Mouse (Mus musculus) thymus, postnatal 0 days (tissue): ENCODE measurements around the gene Cfdp1. TPM values are rescaled to one million over a fixed set of nuclear protein-coding genes. Genes with fewer than 3 reads are reported as not detected.

Experiments used
- DNase-seq: peaks from one replicate; pipeline ENCODE4 v3.0.0-alpha.2; 2015; ENCODE audit warnings: low spot score
- polyA plus RNA-seq: library from polyadenylated mRNA; unstranded; fragments of >200 nt; fragmentation: Nextera tagmentation; extraction: Ambion mirVana; gene quantifications from 2 replicates; pipeline ENCODE4 v1.2.1, GENCODE M21; 2015

Cfdp1 gene
- polyA plus RNA-seq: 105 and 119 TPM in 2 replicates

DNA sequence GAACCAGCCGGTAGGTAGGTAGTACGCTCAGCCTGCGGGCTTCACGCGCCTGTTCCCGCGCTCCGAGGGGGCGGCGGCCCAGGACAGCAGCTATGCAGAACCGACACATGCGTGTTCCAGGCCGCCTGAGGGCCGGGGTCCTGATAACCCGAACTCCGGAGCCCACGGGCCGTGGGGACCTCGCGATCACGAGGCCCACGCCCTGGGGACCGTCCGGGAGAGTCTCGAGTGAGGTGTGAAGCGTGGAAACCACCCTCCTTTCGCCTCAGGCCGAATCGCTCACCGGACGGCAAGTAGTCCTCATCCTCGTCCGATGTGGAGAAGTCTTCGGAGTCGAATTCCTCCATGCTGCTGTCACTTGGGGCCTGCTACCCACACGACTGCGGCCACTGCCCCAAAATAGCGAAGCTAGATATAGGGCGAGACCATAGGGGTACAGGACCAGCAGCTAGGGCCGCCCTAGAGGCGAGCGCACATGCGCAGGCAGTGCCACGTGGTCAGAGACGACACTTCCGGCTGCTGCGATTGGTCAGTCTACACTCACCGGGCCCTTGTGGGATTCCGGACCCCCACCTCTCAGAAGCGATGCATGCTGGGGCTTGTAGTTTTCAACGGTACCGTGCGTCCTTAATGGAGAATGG, at the start of gene Cfdp1:
Gene Cfdp1, minus strand, starts transcription at position 431 of the 641 bp plus-strand sequence.
- DNase-seq: peak; percentile 97

DNA sequence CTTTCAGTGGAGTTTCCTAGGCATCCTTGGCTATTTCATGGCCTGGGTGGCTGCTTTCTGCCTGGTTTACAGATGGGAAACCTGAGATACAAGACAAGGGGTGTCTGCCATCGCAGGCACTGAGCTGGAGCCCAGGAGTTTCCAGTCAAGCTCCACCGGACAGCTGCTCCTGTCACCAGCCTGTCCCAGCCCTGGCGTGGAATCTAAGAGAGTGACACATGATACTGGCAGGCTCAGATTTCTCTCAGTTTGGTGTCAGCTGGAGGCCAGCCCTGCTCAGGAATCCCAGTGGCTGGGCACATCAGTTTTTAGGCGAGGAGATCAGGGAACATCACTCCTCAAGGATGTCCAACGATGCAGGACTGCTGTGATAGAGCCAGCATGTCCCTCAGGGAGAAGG, 48.0 kb upstream of the Cfdp1 start:
- no peak for DNase-seq

DNA sequence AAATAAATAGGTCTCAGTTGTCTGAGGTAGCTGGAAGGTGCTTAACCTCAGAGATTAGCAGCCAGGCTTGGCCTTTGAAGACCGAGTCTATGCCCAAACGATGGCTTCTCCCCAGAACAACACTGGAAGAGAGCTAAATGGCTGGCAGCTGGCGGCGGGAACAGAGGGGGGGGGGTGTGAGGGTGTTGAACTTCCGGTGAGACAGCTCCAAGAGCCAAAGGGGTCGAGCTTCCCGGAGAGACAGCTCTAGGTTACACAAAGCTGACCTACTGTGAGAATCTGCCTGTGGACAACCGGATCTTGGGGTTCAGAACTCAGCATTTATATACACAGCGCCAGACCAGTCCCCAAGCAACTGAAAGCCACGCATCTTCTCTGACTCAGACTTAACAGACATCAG, 44.5 kb upstream of the Cfdp1 start:
- no peak for DNase-seq

DNA sequence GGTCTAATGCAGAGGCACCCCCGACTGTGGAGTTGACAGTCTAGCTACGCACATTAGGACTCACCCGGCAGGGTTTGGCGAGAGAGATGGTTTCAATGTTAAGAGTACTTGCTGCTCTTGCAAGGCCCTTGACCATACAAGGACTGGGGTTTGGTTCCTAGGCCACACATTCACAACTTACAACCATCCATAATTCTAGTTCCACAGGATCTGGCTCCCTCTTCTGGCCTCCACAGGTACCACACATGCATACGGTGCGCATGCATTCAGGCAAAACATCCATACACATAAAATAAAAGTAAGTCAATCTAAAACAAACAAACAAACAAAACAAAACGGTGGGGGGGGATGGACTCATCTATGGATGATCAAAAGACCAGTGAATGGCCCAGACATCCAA, 40.9 kb upstream of the Cfdp1 start:
- no peak for DNase-seq

GRCm38 (mm10) chr8:111892615-111893014, 38.5 kb upstream of the Cfdp1 start:
- no peak for DNase-seq

DNA sequence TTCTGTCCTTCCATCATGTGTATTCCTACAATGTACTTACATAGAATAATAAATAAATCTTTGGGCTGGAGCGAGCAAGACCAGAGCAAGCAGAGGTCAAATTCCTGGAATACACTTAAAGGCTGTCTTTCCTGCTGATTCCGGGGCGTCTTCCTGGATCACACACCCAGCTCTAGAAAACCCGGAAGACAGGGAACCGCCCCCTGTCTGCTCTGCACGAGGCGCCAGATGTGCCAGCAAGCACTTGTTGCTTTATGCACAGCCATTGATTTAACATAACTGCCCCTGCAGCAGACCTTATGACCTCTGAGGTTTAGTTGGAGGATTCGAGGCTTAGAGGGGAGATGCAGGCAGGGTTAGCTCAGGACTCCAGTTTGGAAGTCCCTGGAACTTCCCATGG, 37.9 kb upstream of the Cfdp1 start:
- DNase-seq: no peak

DNA sequence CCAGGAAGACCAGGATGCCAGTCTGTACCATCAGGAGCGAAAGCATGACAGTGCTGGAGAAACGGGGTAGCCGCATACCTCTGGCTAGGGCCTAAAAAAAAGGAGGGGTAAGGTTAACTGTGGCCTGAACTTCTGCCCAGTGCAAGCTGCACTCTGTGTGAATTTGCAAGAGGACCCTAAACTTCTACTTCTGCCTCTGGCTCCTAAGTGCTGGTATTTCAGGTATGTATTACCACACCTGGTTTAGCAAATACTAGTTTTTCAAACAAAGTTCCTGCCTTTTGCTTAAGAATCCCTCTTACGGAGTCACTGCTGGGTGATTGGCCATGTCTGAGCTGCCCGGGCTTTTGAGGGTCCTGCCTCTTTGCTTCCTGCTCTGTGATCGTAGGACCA, 36.8 kb upstream of the Cfdp1 start:
- DNase-seq: no peak

GRCm38 (mm10) chr8:111889931-111890910, 36.1 kb upstream of the Cfdp1 start:
- no peak for DNase-seq

- no peak for DNase-seq
These were observed 34.1 kb upstream of the Cfdp1 start for GRCm38 (mm10) chr8:111888091-111888650.

GRCm38 (mm10) chr8:111887479-111887878, 33.4 kb upstream of the Cfdp1 start:
- DNase-seq: no peak

DNA sequence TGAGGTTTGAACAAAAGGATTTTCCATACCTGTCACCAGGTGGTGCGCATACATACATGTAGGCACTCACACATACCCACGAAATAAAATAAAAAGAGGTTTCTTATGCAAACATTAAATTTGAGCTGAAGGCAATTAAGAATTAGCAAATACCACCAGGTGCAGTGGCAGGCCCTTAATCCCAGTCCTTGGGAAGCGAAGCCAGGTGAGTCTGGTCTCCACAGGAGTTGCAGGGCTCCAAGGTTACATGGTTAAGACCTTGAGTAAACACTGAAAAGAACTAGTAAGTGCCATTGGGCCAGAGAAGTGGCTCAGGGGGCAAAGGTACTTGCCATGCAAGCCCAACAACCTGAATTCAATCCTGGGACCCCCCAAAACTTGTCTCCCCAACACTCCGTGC, 29.5 kb upstream of the Cfdp1 start:
- no peak for DNase-seq

- peak; percentile 51 for DNase-seq
These were observed 27.5 kb upstream of the Cfdp1 start for GRCm38 (mm10) chr8:111881591-111881990.

GRCm38 (mm10) chr8:111877711-111878110, 23.6 kb upstream of the Cfdp1 start:
- DNase-seq: peak; percentile 6

DNA sequence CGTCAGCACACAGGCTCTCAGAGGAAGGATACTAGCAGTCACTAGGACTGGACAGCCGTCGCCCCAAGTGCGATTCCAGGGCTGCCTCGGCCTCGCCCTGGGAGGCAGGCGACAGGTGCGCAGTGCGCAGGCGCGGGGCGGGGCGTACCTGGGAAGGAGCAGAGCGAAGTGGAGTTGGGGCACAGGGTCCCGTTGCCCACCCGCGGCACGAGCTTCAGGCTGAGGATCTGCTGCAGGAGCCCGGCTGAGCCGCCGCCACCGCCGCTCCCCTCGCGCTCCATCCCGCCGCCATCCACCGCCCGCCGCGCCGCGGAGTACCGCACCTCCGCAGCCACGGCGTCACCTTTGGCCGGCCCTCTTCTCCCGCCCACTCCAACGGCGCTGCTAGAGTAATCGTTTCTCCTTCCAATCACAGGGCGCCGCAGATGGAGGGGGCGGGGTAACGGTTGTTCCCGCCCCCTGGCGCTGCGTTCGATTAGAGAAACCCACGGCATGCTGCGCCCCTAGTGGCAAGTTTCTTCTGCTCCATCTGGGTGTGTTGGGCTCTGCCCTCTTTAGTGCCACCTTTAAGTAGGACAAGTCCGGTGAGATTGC, 22.4 kb upstream of the Cfdp1 start, which contains the start of gene Tmem170:
Gene Tmem170, minus strand, starts transcription at position 396 of the 594 bp plus-strand sequence.
- peak; percentile 99 for DNase-seq

GRCm38 (mm10) chr8:111875758-111876157, 21.7 kb upstream of the Cfdp1 start:
- DNase-seq: peak; percentile 20

GRCm38 (mm10) chr8:111871278-111871677, 17.2 kb upstream of the Cfdp1 start:
- DNase-seq: no peak

- DNase-seq: no peak
These were observed 16.3 kb upstream of the Cfdp1 start for GRCm38 (mm10) chr8:111870379-111870778.

GRCm38 (mm10) chr8:111868664-111869063, 14.6 kb upstream of the Cfdp1 start:
- DNase-seq: no peak

DNA sequence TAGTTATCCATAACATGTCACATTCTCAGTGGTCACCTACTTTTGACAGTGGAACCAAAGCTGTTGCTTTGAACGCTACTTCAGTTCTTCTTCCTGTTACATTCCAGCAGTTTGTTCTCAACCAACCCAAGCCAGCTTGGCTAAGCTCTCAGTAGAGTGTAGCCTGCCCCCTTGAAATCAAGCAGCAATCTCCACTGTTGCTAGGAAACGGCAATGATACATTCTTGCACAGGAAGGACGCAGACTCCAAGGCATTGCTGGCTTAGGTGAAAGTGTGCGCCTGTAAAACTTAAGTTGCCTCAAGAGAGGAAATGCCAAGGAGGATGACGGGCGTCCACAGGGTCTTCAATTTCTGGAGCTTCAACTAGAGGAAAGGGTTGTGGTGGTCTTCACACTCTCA, 11.8 kb upstream of the Cfdp1 start:
- DNase-seq: no peak

DNA sequence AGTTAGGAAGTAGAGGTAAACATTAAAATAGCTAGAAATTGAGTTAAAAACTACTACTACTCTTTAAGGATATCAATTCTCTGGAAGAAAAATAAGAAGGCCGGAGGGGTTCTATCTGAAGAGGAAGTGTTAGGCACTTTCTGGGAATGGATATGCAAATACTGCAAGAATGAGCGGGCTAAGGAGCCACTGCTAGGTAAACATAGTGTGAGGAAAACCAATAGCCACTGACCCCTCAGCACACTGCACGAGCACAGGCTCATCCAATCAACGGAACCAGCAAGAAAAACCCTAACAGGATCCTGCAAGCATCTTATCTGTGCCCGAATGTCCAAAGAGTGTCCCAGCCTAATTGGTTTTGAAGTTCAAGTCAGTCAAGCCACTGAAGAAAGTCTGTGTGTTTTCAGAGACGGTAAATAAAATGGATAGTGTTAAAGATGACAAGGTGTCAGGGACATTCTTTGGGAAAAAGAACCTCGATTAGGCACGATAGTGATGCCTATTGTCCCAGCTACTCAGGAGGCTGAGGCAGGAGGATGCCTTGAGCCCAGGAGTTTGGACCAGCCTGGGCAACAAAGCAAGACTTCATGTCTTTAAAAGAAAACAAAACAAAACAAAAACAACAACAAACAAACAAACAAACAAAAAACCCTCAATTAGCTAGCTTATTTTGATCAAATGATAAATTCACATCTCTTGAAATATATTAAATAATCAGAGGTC, 11.2 kb upstream of the Cfdp1 start:
- no peak for DNase-seq

DNA sequence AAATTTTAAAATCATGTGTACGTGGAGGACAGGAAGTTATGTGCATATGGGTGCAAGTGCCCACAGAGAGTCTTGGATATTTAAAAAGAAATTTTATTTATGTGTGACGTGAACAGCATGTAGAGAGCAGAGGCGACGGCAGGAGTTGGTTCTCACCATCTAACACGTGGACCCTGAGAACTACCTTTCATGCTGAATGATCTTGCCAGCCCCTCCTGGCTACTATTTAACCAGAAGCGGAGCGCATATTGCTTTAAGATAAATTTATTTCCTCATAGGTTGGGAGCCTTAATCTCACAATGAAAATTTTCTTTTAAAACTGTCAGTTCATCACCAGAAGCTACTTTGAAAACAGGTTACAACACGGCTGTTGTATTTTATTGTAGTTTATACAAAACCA, 10.6 kb upstream of the Cfdp1 start:
- DNase-seq: no peak
